34 mouse cellular contexts compared by ENCODE assay signal in the genomic region with DNA sequence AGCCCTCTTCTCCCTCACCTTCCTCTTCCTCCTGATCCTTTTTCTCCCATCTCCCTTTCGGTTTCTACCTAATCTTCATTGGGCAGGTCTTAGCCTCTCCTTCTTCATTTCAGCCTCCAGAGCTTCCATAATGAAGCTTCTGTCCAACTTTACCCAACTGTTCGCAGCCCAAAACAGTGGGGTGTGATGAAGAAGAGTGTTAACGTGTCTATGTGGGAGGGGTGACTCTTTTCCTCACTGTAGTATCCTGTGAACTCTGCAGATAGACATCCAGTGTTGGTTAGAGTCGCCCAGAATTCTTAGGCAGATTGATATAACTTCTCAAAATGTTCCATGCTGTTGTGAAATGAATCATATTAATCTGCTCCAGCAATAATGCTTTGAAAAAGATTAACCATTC.
"Had no signal": no experiment of that assay in that cellular context is flagged by ENCODE, and none has a peak within 500 bp of the region (broad histone marks: within the 10 kb centered on the region; RNA-seq: fewer than 3 reads in every experiment).

No protein-coding gene starts in this region.

- H3K4me2 ChIP-seq: heart, embryonic 11.5 days; heart, embryonic 12.5 days; heart, embryonic 13.5 days; heart, embryonic 15.5 days; hindbrain, embryonic 12.5 days; hindbrain, embryonic 13.5 days; hindbrain, embryonic 15.5 days; intestine, embryonic 15.5 days; kidney, embryonic 15.5 days had no signal

- H3K4me3 ChIP-seq: heart, embryonic 12.5 days; heart, embryonic 13.5 days; heart, embryonic 15.5 days; hindbrain, embryonic 10.5 days; hindbrain, embryonic 12.5 days; hindbrain, embryonic 13.5 days; hindbrain, embryonic 15.5 days; intestine, embryonic 15.5 days; kidney, embryonic 15.5 days; layer of hippocampus, adult 2 months; left cerebral cortex, adult 2 months had no signal

- H3K36me3 ChIP-seq: heart, embryonic 12.5 days; heart, embryonic 13.5 days; heart, embryonic 15.5 days; hindbrain, embryonic 10.5 days; hindbrain, embryonic 12.5 days; hindbrain, embryonic 13.5 days; hindbrain, embryonic 15.5 days; intestine, embryonic 15.5 days; kidney, embryonic 15.5 days had no signal

- DNase-seq: heart, postnatal 10 days; heart, postnatal 14 days; heart, postnatal 36 days; heart, postnatal 4 days; kidney, adult 11 months; kidney, adult 18-20 months; kidney, adult 2 months; kidney, adult 8-10 months; kidney, adult 9 months; kidney, postnatal 10 days; kidney, postnatal 14 days; kidney, postnatal 25 days; kidney, postnatal 36 days; kidney, postnatal 4 days; layer of hippocampus, adult 9-11 months; layer of hippocampus, postnatal 36 days had no signal

- H3K9ac ChIP-seq: heart, embryonic 12.5 days; heart, embryonic 13.5 days; heart, embryonic 15.5 days; hindbrain, embryonic 12.5 days; hindbrain, embryonic 13.5 days; hindbrain, embryonic 15.5 days; intestine, embryonic 15.5 days; kidney, embryonic 15.5 days had no signal

- H3K27ac ChIP-seq: heart, embryonic 13.5 days; heart, embryonic 15.5 days; hindbrain, embryonic 10.5 days; hindbrain, embryonic 12.5 days; hindbrain, embryonic 13.5 days; hindbrain, embryonic 15.5 days; hindbrain, postnatal 0 days; intestine, embryonic 15.5 days; kidney, embryonic 15.5 days; kidney, postnatal 0 days; layer of hippocampus, adult 2 months; left cerebral cortex, adult 2 months had no signal

- H3K27me3 ChIP-seq: heart, embryonic 12.5 days; heart, embryonic 13.5 days; heart, embryonic 15.5 days; hindbrain, embryonic 12.5 days; hindbrain, embryonic 13.5 days; hindbrain, embryonic 15.5 days; intestine, embryonic 15.5 days; kidney, embryonic 15.5 days had no signal

- ATAC-seq: hindbrain, embryonic 16.5 days; hindbrain, postnatal 0 days; inflammation-experienced regulatory T-cells, adult 6 months; intestine, embryonic 15.5 days; intestine, embryonic 16.5 days; intestine, postnatal 0 days had no signal

- H3K4me1 ChIP-seq: heart, embryonic 12.5 days; heart, embryonic 13.5 days; heart, embryonic 15.5 days; hindbrain, embryonic 10.5 days; hindbrain, embryonic 12.5 days; hindbrain, embryonic 13.5 days; intestine, embryonic 15.5 days; kidney, embryonic 15.5 days had no signal

- H3K9me3 ChIP-seq: heart, embryonic 12.5 days; heart, embryonic 13.5 days; heart, embryonic 15.5 days; hindbrain, embryonic 10.5 days; hindbrain, embryonic 12.5 days; hindbrain, embryonic 13.5 days; hindbrain, embryonic 15.5 days; intestine, embryonic 15.5 days; kidney, embryonic 15.5 days had no signal
